Mouse (Mus musculus) olfactory bulb, adult 2 months (tissue): ENCODE data around the gene App.

Source experiments
- CTCF ChIP-seq: fragments of 200-500 bp; IDR thresholded peaks from 2 replicates; pipeline ENCODE4 v1.5.1; 2012; ENCODE audit warnings: low read depth, mild to moderate bottlenecking, low read length, moderate library complexity; ENCODE audit not compliant: insufficient read depth
- POLR2A ChIP-seq: fragments of 200-500 bp; IDR thresholded peaks from 2 replicates; pipeline ENCODE4 v1.6.1; 2012; ENCODE audit warnings: mild to moderate bottlenecking, low read depth, low read length, moderate library complexity; ENCODE audit not compliant: insufficient read depth

DNA sequence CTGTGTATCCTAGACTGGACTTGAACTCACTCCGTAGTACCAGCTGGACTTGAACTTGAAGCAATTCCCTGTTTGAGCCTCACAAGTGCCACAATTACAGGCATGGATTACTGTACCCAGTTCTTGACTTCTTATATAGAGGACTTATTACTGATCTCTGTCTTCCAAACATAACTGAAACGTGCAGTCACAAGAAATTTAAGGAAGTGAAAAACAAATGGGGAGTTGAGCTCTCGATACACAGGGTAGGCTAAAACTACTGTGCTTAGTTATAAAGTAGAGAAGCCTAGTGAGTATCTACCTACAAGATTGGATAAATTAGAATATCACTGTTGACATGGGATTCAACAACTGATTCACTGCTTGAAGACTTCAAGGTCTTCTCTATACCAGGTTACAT is 160.9 kb downstream of the App start:
- no peak for TF ChIP-seq CTCF
- no peak for TF ChIP-seq POLR2A
